Mouse (Mus musculus) erythroblast, embryonic 14.5 days (primary cell): ENCODE measurements around the gene AC134908.4.

Source experiments
- GATA1 ChIP-seq: IDR thresholded peaks from 2 replicates; pipeline ENCODE4 v1.6.1; 2012; ENCODE audit warnings: low read length, inconsistent platforms, mixed read lengths
- TAL1 ChIP-seq: IDR thresholded peaks from 3 replicates; pipeline ENCODE4 v1.6.1; 2012; ENCODE audit warnings: low read length, inconsistent platforms, mixed read lengths

DNA sequence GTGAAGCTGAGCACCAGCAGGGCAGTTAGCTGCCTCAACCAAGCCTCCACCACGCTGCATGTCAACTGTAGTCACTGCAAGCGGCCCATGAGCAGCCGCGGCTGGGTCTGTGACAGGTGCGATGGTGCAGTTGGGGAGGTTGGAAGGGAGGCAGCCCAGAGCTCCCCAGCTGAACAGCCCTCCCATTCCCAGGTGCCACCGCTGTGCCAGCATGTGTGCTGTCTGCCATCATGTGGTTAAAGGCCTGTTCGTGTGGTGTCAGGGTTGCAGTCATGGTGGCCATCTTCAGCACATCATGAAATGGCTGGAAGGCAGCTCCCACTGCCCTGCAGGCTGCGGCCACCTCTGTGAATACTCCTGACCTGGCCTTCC, 32.8 kb upstream of the AC134908.4 start:
- TF ChIP-seq TAL1 (no peak), GATA1 (no peak)
